In the genomic region with DNA sequence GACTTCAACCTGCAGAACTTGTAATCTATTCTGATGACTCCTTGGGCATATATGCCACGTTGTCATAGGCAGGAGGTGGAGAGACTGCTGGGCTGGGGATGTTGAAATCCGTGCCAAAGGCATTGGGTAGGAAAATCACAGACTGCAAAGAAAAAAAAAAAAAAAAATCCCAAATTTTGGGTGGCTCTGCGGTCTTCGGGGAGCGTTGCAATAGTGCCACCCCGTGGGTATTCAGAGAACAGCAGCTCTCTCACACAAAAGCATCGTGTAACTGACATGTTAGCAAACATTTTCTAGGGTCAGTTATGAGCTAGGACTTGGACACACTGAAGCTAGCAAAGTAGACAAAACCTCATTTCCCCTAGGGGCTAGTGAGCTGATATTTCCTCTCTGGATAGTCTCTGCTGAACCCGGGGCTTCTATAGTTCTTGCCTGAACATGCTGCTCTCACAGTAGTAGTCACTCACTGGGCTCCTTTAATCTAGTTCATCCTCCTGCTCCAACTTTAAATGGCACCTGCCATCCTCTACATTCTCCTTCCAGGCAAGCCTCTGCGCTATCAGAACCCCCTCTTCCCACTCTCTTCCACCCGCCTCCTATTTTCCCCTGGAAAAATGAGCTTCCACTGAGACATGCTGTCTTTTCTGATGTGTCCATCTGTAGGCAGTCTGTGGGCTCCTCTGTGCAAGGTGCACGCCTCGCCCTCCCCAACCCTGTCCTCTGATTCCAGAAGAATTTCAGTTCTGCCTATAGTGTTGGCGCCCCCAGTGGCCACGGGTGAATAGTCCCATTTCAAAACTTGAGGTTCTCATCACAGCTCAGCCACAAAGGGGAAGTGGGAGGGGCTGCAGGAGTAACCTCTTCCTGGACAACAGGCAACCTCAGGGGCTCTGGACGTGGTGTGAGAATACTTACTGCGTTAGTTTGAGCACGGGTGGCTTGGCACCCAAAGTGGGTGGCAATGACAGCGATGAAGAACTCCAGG, we compare ENCODE assay signal across 8 mouse cellular contexts. TPM values are rescaled to one million over a fixed set of nuclear protein-coding genes. Genes with fewer than 3 reads are reported as not detected.
DNase-seq lines count a peak whose midpoint lies in the region; ATAC-seq and TF ChIP-seq lines count a peak whose summit lies in the region.

No protein-coding gene starts in this region.

- H3K4me3 ChIP-seq in embryonic facial prominence, embryonic 11.5 days (ENCODE audit: low read depth, low read length): no peak overlapping the region
- peak overlapping the region; percentile 25 for H3K4me3 ChIP-seq in heart, adult 2 months
- no peak overlapping the region for H3K4me3 ChIP-seq in limb, embryonic 10.5 days
- H3K4me3 ChIP-seq in midbrain, embryonic 12.5 days: no peak overlapping the region

- no peaks in the 10 kb centered on the region for H3K9me3 ChIP-seq in embryonic facial prominence, embryonic 11.5 days (replicated peaks; ENCODE audit: control insufficient read depth, low read length)
- no peaks in the 10 kb centered on the region for H3K9me3 ChIP-seq in limb, embryonic 10.5 days (replicated peaks)
- no peaks in the 10 kb centered on the region for H3K9me3 ChIP-seq in midbrain, embryonic 12.5 days

- TF ChIP-seq CTCF in heart, adult 2 months (IDR thresholded peaks at IDR 0.05): peak; percentile 73

- no peak for TF ChIP-seq EP300 in heart, adult 2 months (IDR thresholded peaks at IDR 0.05; ENCODE audit: insufficient read depth, low read depth, low read length)

- no peak for TF ChIP-seq POLR2A in heart, adult 2 months (IDR thresholded peaks at IDR 0.05; ENCODE audit: insufficient read depth, low read depth, low read length)

- intact Hi-C loops in heart, adult 2 months (cut with DNase I): loop anchor here (5.0 kb wide), 2 partner anchors 267 to 312 kb away; no protein-coding TSS in a partner anchor

- WGBS in embryonic facial prominence, embryonic 11.5 days: 12% methylated on average over 18 of the region's 18 CpGs
- 12% methylated on average over 18 of the region's 18 CpGs for WGBS in heart, adult 2 months
- 12% methylated on average over 18 of the region's 18 CpGs for WGBS in limb, embryonic 10.5 days
- 13% methylated on average over 18 of the region's 18 CpGs for WGBS in midbrain, embryonic 12.5 days

- ATAC-seq in embryonic facial prominence, embryonic 11.5 days (replicated peaks; ENCODE audit: insufficient number of reproducible peaks, low FRiP score, low TSS enrichment, low read depth): peak; percentile 54; the same call in 1 of the 2 replicates
- peak; percentile 55 for ATAC-seq in midbrain, embryonic 12.5 days (ENCODE audit: low FRiP score, low read depth)

- no peaks in the 10 kb centered on the region for H3K36me3 ChIP-seq in embryonic facial prominence, embryonic 11.5 days (replicated peaks; ENCODE audit: control insufficient read depth, insufficient read depth, low read depth, low read length)
- no peaks in the 10 kb centered on the region for H3K36me3 ChIP-seq in heart, adult 2 months (ENCODE audit: control insufficient read depth, insufficient read depth, low read length)
- no peaks in the 10 kb centered on the region for H3K36me3 ChIP-seq in limb, embryonic 10.5 days
- no peaks in the 10 kb centered on the region for H3K36me3 ChIP-seq in midbrain, embryonic 12.5 days

- H3K4me2 ChIP-seq in embryonic facial prominence, embryonic 11.5 days (ENCODE audit: low read depth, low read length): no peak overlapping the region
- H3K4me2 ChIP-seq in midbrain, embryonic 12.5 days (replicated peaks): peak overlapping the region; percentile 32

- no peaks in the 10 kb centered on the region for H3K4me1 ChIP-seq in embryonic facial prominence, embryonic 11.5 days (ENCODE audit: control insufficient read depth, insufficient read depth, low read length)
- peaks cover 1% of the 10 kb centered on the region; the same call in 1 of the 2 replicates for H3K4me1 ChIP-seq in heart, adult 2 months (ENCODE audit: control insufficient read depth, insufficient read depth, low read length)
- H3K4me1 ChIP-seq in limb, embryonic 10.5 days: peaks cover 12% of the 10 kb centered on the region
- H3K4me1 ChIP-seq in midbrain, embryonic 12.5 days: peaks cover 7% of the 10 kb centered on the region

- no peaks in the 10 kb centered on the region for H3K79me2 ChIP-seq in heart, adult 2 months (replicated peaks; ENCODE audit: control insufficient read depth, insufficient read depth, low read length)

- no peak overlapping the region for H3K9ac ChIP-seq in embryonic facial prominence, embryonic 11.5 days (replicated peaks; ENCODE audit: low read length)
- H3K9ac ChIP-seq in heart, adult 2 months (ENCODE audit: low read depth, low read length): no peak overlapping the region
- 0 out of 2 replicates have a peak overlapping the region, but pooled peaks have one; percentile 20 for H3K9ac ChIP-seq in midbrain, embryonic 12.5 days (replicated peaks)

- no peak overlapping the region for H3K27ac ChIP-seq in embryonic facial prominence, embryonic 11.5 days (replicated peaks; ENCODE audit: low read depth, low read length)
- H3K27ac ChIP-seq in heart, adult 2 months: peak overlapping the region; percentile 51
- H3K27ac ChIP-seq in limb, embryonic 10.5 days: no peak overlapping the region
- H3K27ac ChIP-seq in midbrain, embryonic 12.5 days (replicated peaks): no peak overlapping the region

- DNase-seq in urinary bladder, adult 18-20 months (ENCODE audit: low spot score in 2 of 2): peak; percentile 44 to 60
- DNase-seq in urinary bladder, postnatal 10 days (ENCODE audit: low spot score): no peak
- peak; percentile 78 for DNase-seq in embryonic facial prominence, embryonic 11.5 days (ENCODE audit: low spot score)
- peak; percentile 84 to 86 for DNase-seq in heart, adult 2 months
- DNase-seq in kidney, adult 18-20 months: peak; percentile 64
- DNase-seq in limb, embryonic 10.5 days (ENCODE audit: low spot score): peak; percentile 77
- peak; percentile 44 for DNase-seq in skeletal muscle tissue, adult 2 months (ENCODE audit: low read depth, low spot score)

- H3K27me3 ChIP-seq in embryonic facial prominence, embryonic 11.5 days (ENCODE audit: control insufficient read depth, insufficient read depth, low read length): no peaks in the 10 kb centered on the region
- H3K27me3 ChIP-seq in heart, adult 2 months (ENCODE audit: control insufficient read depth, insufficient read depth, low read length): no peaks in the 10 kb centered on the region
- H3K27me3 ChIP-seq in limb, embryonic 10.5 days (ENCODE audit: low read depth, poor library complexity, severe bottlenecking): no peaks in the 10 kb centered on the region
- no peaks in the 10 kb centered on the region for H3K27me3 ChIP-seq in midbrain, embryonic 12.5 days

RNA-seq across cellular contexts. Expression of a gene that starts 5.0 kb away (rescaled TPM):
- polyA plus RNA-seq in embryonic facial prominence, embryonic 11.5 days (2014; fragmentation: Nextera tagmentation; extraction: Ambion mirVana): not detected in 2 replicates
- total RNA-seq in heart, adult 2 months (2021): not detected
- polyA plus RNA-seq in heart, adult 2 months (2012; rRNA removed): not detected in 2 replicates
- polyA plus RNA-seq in limb, embryonic 10.5 days (2016; fragmentation: Nextera tagmentation; extraction: Ambion mirVana): not detected in 2 replicates
- polyA plus RNA-seq in midbrain, embryonic 12.5 days (2016; fragmentation: Nextera tagmentation; extraction: Ambion mirVana): not detected in 2 replicates

RNA-seq across cellular contexts. Expression of a gene that starts 13.6 kb away (rescaled TPM):
- not detected in 2 replicates for polyA plus RNA-seq in embryonic facial prominence, embryonic 11.5 days (2014; fragmentation: Nextera tagmentation; extraction: Ambion mirVana)
- not detected for total RNA-seq in heart, adult 2 months (2021)
- not detected in 2 replicates for polyA plus RNA-seq in heart, adult 2 months (2012; rRNA removed)
- polyA plus RNA-seq in limb, embryonic 10.5 days (2016; fragmentation: Nextera tagmentation; extraction: Ambion mirVana): not detected in 2 replicates
- polyA plus RNA-seq in midbrain, embryonic 12.5 days (2016; fragmentation: Nextera tagmentation; extraction: Ambion mirVana): not detected in 2 replicates

RNA-seq across cellular contexts. Expression of a gene that starts 30.4 kb away (rescaled TPM):
- 24.0 and 25.1 TPM in 2 replicates for polyA plus RNA-seq in embryonic facial prominence, embryonic 11.5 days (2014; fragmentation: Nextera tagmentation; extraction: Ambion mirVana)
- 1 to 10 TPM; 6.9 to 7.1 TPM for total RNA-seq in heart, adult 2 months (2021)
- 3.0 and 3.1 TPM in 2 replicates for polyA plus RNA-seq in heart, adult 2 months (2012; rRNA removed)
- 46.8 and 62.9 TPM in 2 replicates for polyA plus RNA-seq in limb, embryonic 10.5 days (2016; fragmentation: Nextera tagmentation; extraction: Ambion mirVana)
- polyA plus RNA-seq in midbrain, embryonic 12.5 days (2016; fragmentation: Nextera tagmentation; extraction: Ambion mirVana): 21.6 and 23.7 TPM in 2 replicates

RNA-seq across cellular contexts. Expression of a gene that starts 38.4 kb away (rescaled TPM):
- polyA plus RNA-seq in embryonic facial prominence, embryonic 11.5 days (2014; fragmentation: Nextera tagmentation; extraction: Ambion mirVana): not detected in 2 replicates
- total RNA-seq in heart, adult 2 months (2021): not detected
- not detected in 2 replicates for polyA plus RNA-seq in heart, adult 2 months (2012; rRNA removed)
- polyA plus RNA-seq in limb, embryonic 10.5 days (2016; fragmentation: Nextera tagmentation; extraction: Ambion mirVana): not detected in 2 replicates
- polyA plus RNA-seq in midbrain, embryonic 12.5 days (2016; fragmentation: Nextera tagmentation; extraction: Ambion mirVana): not detected in 2 replicates

RNA-seq across cellular contexts. Expression of a gene that starts 42.5 kb away (rescaled TPM):
- polyA plus RNA-seq in embryonic facial prominence, embryonic 11.5 days (2014; fragmentation: Nextera tagmentation; extraction: Ambion mirVana): not detected in 2 replicates
- total RNA-seq in heart, adult 2 months (2021): not detected
- polyA plus RNA-seq in heart, adult 2 months (2012; rRNA removed): 0.09 and 0.10 TPM in 2 replicates
- 0.08 TPM in 2 replicates for polyA plus RNA-seq in limb, embryonic 10.5 days (2016; fragmentation: Nextera tagmentation; extraction: Ambion mirVana)
- 0.09 and 0.12 TPM in 2 replicates for polyA plus RNA-seq in midbrain, embryonic 12.5 days (2016; fragmentation: Nextera tagmentation; extraction: Ambion mirVana)
